Comparison of ENCODE assay signal across 18 mouse cellular contexts in genomic region chr5:20674523-20674922, GRCm38 (mm10).
DNase-seq lines count a peak whose midpoint lies in the region; ATAC-seq and TF ChIP-seq lines count a peak whose summit lies in the region.
"Had no signal": no experiment of that assay in that cellular context is flagged by ENCODE, and none has a peak within 500 bp of the region (broad histone marks: within the 10 kb centered on the region; RNA-seq: fewer than 3 reads in every experiment).

No protein-coding gene starts in this region.

- peak; percentile 10 for DNase-seq in adrenal gland, postnatal 25 days
- DNase-seq in adrenal gland, adult 18-20 months (ENCODE audit: low spot score in 2 of 2), result no peak
- DNase-seq in lung, adult 18-20 months, result peak; percentile 15 to 21
- no peak for DNase-seq in lung, postnatal 25 days (ENCODE audit: low spot score)
- no peak for DNase-seq in ovary, adult 18-20 months (ENCODE audit: low spot score)
- DNase-seq: cerebellum, adult 11-12 months; kidney, adult 8-10 months; kidney, postnatal 25 days; lung, postnatal 10 days; right cerebral cortex, adult 18-20 months; thymus, postnatal 14 days had no signal

- H3K27ac ChIP-seq in bone marrow macrophage, adult 2 months (ENCODE audit: insufficient read depth, low read depth, low read length), result peak overlapping the region; percentile 56
- H3K27ac ChIP-seq: embryonic facial prominence, embryonic 15.5 days; hindbrain, embryonic 13.5 days; limb, embryonic 15.5 days; liver, embryonic 15.5 days had no signal

- no peak for TF ChIP-seq POLR2A in bone marrow macrophage, adult 2 months (IDR thresholded peaks at IDR 0.05; ENCODE audit: borderline replicate concordance, low read depth, low read length)

- peaks cover 26% of the 10 kb centered on the region for H3K4me1 ChIP-seq in bone marrow macrophage, adult 2 months (ENCODE audit: control insufficient read depth, insufficient read depth, low read length)
- H3K4me1 ChIP-seq: limb, embryonic 15.5 days; liver, embryonic 15.5 days had no signal

- H3K4me3 ChIP-seq in bone marrow macrophage, adult 2 months (ENCODE audit: insufficient read depth, low read length), result no peak overlapping the region
- H3K4me3 ChIP-seq: embryonic facial prominence, embryonic 15.5 days; hindbrain, embryonic 13.5 days; limb, embryonic 15.5 days; liver, embryonic 15.5 days had no signal

- TF ChIP-seq CTCF in bone marrow macrophage, adult 2 months (IDR thresholded peaks at IDR 0.05; ENCODE audit: low read depth, low read length), result no peak

- peak; percentile 58 for ATAC-seq in granulocyte monocyte progenitor cell, adult 5-6 weeks (replicated peaks; ENCODE audit: poor library complexity, severe bottlenecking)
- ATAC-seq in cerebellum, adult (ENCODE audit: insufficient number of reproducible peaks, low FRiP score, low TSS enrichment), result no peak

Comparison
In these comparisons a context has a peak if more than half of its experiments do, and no peak if none do; other contexts are left out.
1. DNase-seq: peak in adrenal gland, postnatal 25 days (single experiment) and lung, adult 18-20 months (2 of 2); none in adrenal gland, adult 18-20 months (0 of 2), lung, postnatal 25 days (single experiment) and ovary, adult 18-20 months (single experiment).